Comparison of ENCODE assay signal across 7 mouse cellular contexts in genomic region chr4:120680953-120681352, GRCm38 (mm10). TPM values are rescaled to one million over a fixed set of nuclear protein-coding genes. Genes with fewer than 3 reads are reported as not detected.
A peak's percentile ranks its signal among the peaks of the same experiment; 100 is the strongest.
DNase-seq lines count a peak whose midpoint lies in the region; TF ChIP-seq lines count a peak whose summit lies in the region.

No protein-coding gene starts in this region.

- TF ChIP-seq CTCF in kidney, adult 2 months (conservative IDR thresholded peaks at IDR 0.05; ENCODE audit: insufficient read depth, insufficient read length, low read depth, low read length), result peak; percentile 74
- TF ChIP-seq CTCF in CH12.LX (conservative IDR thresholded peaks at IDR 0.05 in 1 of 2, IDR thresholded peaks at IDR 0.05 in 1 of 2; ENCODE audit: low read depth in 2 of 2, low read length in 2 of 2), result peak; percentile 56 to 82
- peak; percentile 30; the same call in 1 of the 2 replicates for TF ChIP-seq CTCF in olfactory bulb, adult 2 months (IDR thresholded peaks at IDR 0.05; ENCODE audit: insufficient read depth, low read depth, low read length)

- dilution Hi-C loops in CH12.LX (cut with MboI; ENCODE audit: extremely low pct_ligation_motif_present, extremely low pct_unique_long_range_greater_than_20kb, low sequenced_read_pairs), result no loop called here

- no peak overlapping the region for H3K4me3 ChIP-seq in kidney, adult 2 months (ENCODE audit: insufficient read depth, low read depth, low read length)
- no peak overlapping the region for H3K4me3 ChIP-seq in CH12.LX (replicated peaks in 1 of 3; ENCODE audit: low read depth in 2 of 3, low read length in 2 of 3, poor library complexity in 1 of 3)
- H3K4me3 ChIP-seq in olfactory bulb, adult 2 months (ENCODE audit: insufficient read depth, low read depth, low read length), result no peak overlapping the region

- no peak overlapping the region for H3K27ac ChIP-seq in kidney, adult 2 months (ENCODE audit: insufficient read depth, low read depth, low read length)
- H3K27ac ChIP-seq in CH12.LX (ENCODE audit: insufficient read depth, low read depth), result no peak overlapping the region
- no peak overlapping the region for H3K27ac ChIP-seq in olfactory bulb, adult 2 months (ENCODE audit: insufficient read depth, low read depth, low read length)

- no peaks in the 10 kb centered on the region for H3K36me3 ChIP-seq in kidney, adult 2 months (ENCODE audit: control insufficient read depth, insufficient read depth, low read length)
- H3K36me3 ChIP-seq in CH12.LX (replicated peaks in 1 of 2; ENCODE audit: control insufficient read depth in 1 of 2, insufficient read depth in 1 of 2, low read length in 1 of 2), result no peaks in the 10 kb centered on the region

- no peaks in the 10 kb centered on the region for H3K27me3 ChIP-seq in kidney, adult 2 months (replicated peaks; ENCODE audit: control insufficient read depth, insufficient read depth, low read length)
- H3K27me3 ChIP-seq in CH12.LX (replicated peaks), result no peaks in the 10 kb centered on the region

- in situ Hi-C loops in CH12.LX (cut with MboI; ENCODE audit: low pct_ligation_motif_present, low pct_unique_long_range_greater_than_20kb, low sequenced_read_pairs), result loop anchor here (5.0 to 25.0 kb wide), 3 partner anchors 74 to 294 kb away; no protein-coding TSS in a partner anchor

- TF ChIP-seq EP300 in CH12.LX (IDR thresholded peaks at IDR 0.05; ENCODE audit: low read length), result no peak

- DNase-seq in kidney, adult 2 months, result peak; percentile 40
- no peak for DNase-seq in kidney, adult 11 months
- peak; percentile 45 for DNase-seq in CH12.LX (ENCODE audit: extremely low read depth)
- peak; percentile 9 for DNase-seq in T-cell, adult 2 months (ENCODE audit: low spot score)
- peak; percentile 65 for DNase-seq in induced T-regulatory cell, adult 2 months (ENCODE audit: low read depth)
- DNase-seq in neural tube, embryonic 10.5 days (ENCODE audit: extremely low spot score, low spot score), result no peak

- no peaks in the 10 kb centered on the region for H3K4me1 ChIP-seq in kidney, adult 2 months (ENCODE audit: control insufficient read depth, insufficient read depth, low read length)
- peaks cover 2 to 4% of the 10 kb centered on the region in 2 experiments; a peak in 1 of 4 replicates for H3K4me1 ChIP-seq in CH12.LX (ENCODE audit: control insufficient read depth in 1 of 2, insufficient read depth in 2 of 2)
- no peaks in the 10 kb centered on the region for H3K4me1 ChIP-seq in olfactory bulb, adult 2 months (ENCODE audit: control insufficient read depth, insufficient read depth, low read length)

- no peak for TF ChIP-seq POLR2A in kidney, adult 2 months (IDR thresholded peaks at IDR 0.05; ENCODE audit: low read depth, low read length)
- no peak for TF ChIP-seq POLR2A in CH12.LX (IDR thresholded peaks at IDR 0.05; ENCODE audit: low read depth, low read length)
- no peak for TF ChIP-seq POLR2A in olfactory bulb, adult 2 months (IDR thresholded peaks at IDR 0.05; ENCODE audit: insufficient read depth, low read depth, low read length)

- 51% methylated on average over 7 of the region's 7 CpGs for WGBS in kidney, adult 2 months
- 54% methylated on average over 7 of the region's 7 CpGs for WGBS in olfactory bulb, adult 2 months

- H3K79me2 ChIP-seq in CH12.LX (replicated peaks; ENCODE audit: control insufficient read depth, extremely low read depth, insufficient read depth, poor library complexity, severe bottlenecking), result no peaks in the 10 kb centered on the region

- H3K4me2 ChIP-seq in CH12.LX (ENCODE audit: insufficient read depth, low read depth, poor library complexity, severe bottlenecking), result no peak overlapping the region

- TF ChIP-seq RAD21 in CH12.LX (IDR thresholded peaks at IDR 0.05; ENCODE audit: low read depth, low read length), result peak; percentile 75

- H3K9ac ChIP-seq in CH12.LX (ENCODE audit: insufficient read depth, low read depth), result no peak overlapping the region

- no peaks in the 10 kb centered on the region for H3K9me3 ChIP-seq in CH12.LX (replicated peaks; ENCODE audit: low read length)

TF ChIP-seq in CH12.LX, 34 proteins besides CTCF, POLR2A, EP300 and RAD21:
- TF ChIP-seq POLR2AphosphoS2 (IDR thresholded peaks at IDR 0.05; ENCODE audit: low read depth, low read length) (no peak), E2F4 (IDR thresholded peaks at IDR 0.05; ENCODE audit: insufficient replicate concordance, low read depth, low read length) (no peak), JUN (IDR thresholded peaks at IDR 0.05; ENCODE audit: insufficient read depth, low read depth, low read length) (no peak), USF2 (conservative IDR thresholded peaks at IDR 0.05; ENCODE audit: low read depth, low read length) (no peak), ZC3H11A (IDR thresholded peaks at IDR 0.05; ENCODE audit: low read depth, low read length) (peak; percentile 22; the same call in 1 of the 2 replicates), GABPA (IDR thresholded peaks at IDR 0.05; ENCODE audit: insufficient replicate concordance, low read depth, low read length) (no peak), IRF4 (IDR thresholded peaks at IDR 0.05; ENCODE audit: low read depth, low read length) (0 out of 2 replicates have a peak, but pooled peaks have one; percentile 16), NELFE (IDR thresholded peaks at IDR 0.05; ENCODE audit: low read depth, low read length) (0 out of 2 replicates have a peak, but pooled peaks have one; percentile 30), SMC3 (IDR thresholded peaks at IDR 0.05; ENCODE audit: low read depth, low read length) (peak; percentile 71)

RNA-seq across cellular contexts. Expression of gene Cited4, which starts 14.6 kb away (rescaled TPM):
- 4.2 and 5.9 TPM in 2 replicates for polyA plus RNA-seq in kidney, adult 2 months (2012; rRNA removed)
- total RNA-seq in CH12.LX (2012; rRNA removed) (0.08 and 0.25 TPM in 2 replicates), CH12.LX (2014; rRNA removed) (0.36 and 0.45 TPM in 2 replicates)
- polyA plus RNA-seq in CH12.LX (2012; ENCODE audit: insufficient read length, low read depth), result not detected in 2 replicates
- not detected in 2 replicates for polyA plus RNA-seq in olfactory bulb, adult 2 months (2012; ENCODE audit: insufficient read depth, insufficient read length, low replicate concordance, missing spikeins)

Comparison
In these comparisons a context has a peak if more than half of its experiments do, and no peak if none do; other contexts are left out.
1. DNase-seq: peak in kidney, adult 2 months (single experiment), CH12.LX (single experiment), T-cell, adult 2 months (single experiment) and induced T-regulatory cell, adult 2 months (single experiment); none in kidney, adult 11 months (single experiment) and neural tube, embryonic 10.5 days (single experiment).
2. Peak in every context shown above with its lines, with median percentiles within 50 percentile points of each other: CTCF ChIP-seq.